Mouse (Mus musculus): ENCODE data around the gene Prrt1. TPM values are rescaled to one million over a fixed set of nuclear protein-coding genes. Genes with fewer than 3 reads are reported as not detected.

Prrt1 gene
- total and polyA plus RNA-seq, 3 experiments: 1.0 TPM; not detected in 2

- DNase-seq (ENCODE audit: low read depth, low spot score): no peak
- Histone ChIP-seq H3K9ac (ENCODE audit: control insufficient read depth, low read depth, low read length, poor library complexity, severe bottlenecking) (no peak overlapping the region), H3K4me1 (ENCODE audit: control insufficient read depth in 1 of 2, insufficient read depth in 2 of 2, low read length in 2 of 2) (peaks cover 0 to 23% of the 10 kb centered on the region in 2 experiments; a peak in 3 of 4 replicates), H3K79me2 (ENCODE audit: control insufficient read depth, insufficient read depth, low read length, poor library complexity) (no peaks in the 10 kb centered on the region), H3K36me3 (ENCODE audit: control insufficient read depth in 1 of 2, insufficient read depth in 2 of 2, low read length in 2 of 2) (peaks cover 0 to 3% of the 10 kb centered on the region in 2 experiments; a peak in 1 of 4 replicates), H3K27ac (ENCODE audit: control insufficient read depth, low read depth, low read length) (no peak overlapping the region), H3K9me3 (replicated peaks; ENCODE audit: insufficient read depth, low read length) (no peaks in the 10 kb centered on the region), H3K4me3 (ENCODE audit: control insufficient read depth in 1 of 2, insufficient read depth in 1 of 2, low read depth in 2 of 2, low read length in 2 of 2) (no peak overlapping the region), H3K27me3 (ENCODE audit: control insufficient read depth in 1 of 2, insufficient read depth in 2 of 2, low read length in 2 of 2) (no peaks in the 10 kb centered on the region)
- TF ChIP-seq ZC3H11A (IDR thresholded peaks at IDR 0.05; ENCODE audit: low read depth, low read length): no peak
Measured at GRCm38 (mm10) chr17:34662468-34662867, 33.1 kb downstream of the Prrt1 start.

- no peak overlapping the region for H3K4me3 ChIP-seq (ENCODE audit: control insufficient read depth in 1 of 2, insufficient read depth in 1 of 2, low read depth in 2 of 2, low read length in 2 of 2)
- no peaks in the 10 kb centered on the region for H3K27me3 ChIP-seq (ENCODE audit: control insufficient read depth in 1 of 2, insufficient read depth in 2 of 2, low read length in 2 of 2)
- TF ChIP-seq SMC3 (IDR thresholded peaks at IDR 0.05; ENCODE audit: low read depth, low read length): no peak
- TF ChIP-seq NRF1 (IDR thresholded peaks at IDR 0.05; ENCODE audit: insufficient read depth, low read depth, low read length, poor library complexity, severe bottlenecking): no peak
- TF ChIP-seq MYB (IDR thresholded peaks at IDR 0.05; ENCODE audit: low read depth, low read length): no peak
- no peak for TF ChIP-seq CHD2 (IDR thresholded peaks at IDR 0.05; ENCODE audit: low read length)
- TF ChIP-seq UBTF (IDR thresholded peaks at IDR 0.05; ENCODE audit: borderline replicate concordance, insufficient read depth, low read depth, low read length): no peak
- no peak for TF ChIP-seq GATA1 (IDR thresholded peaks at IDR 0.05; ENCODE audit: low read depth, low read length)
- TF ChIP-seq TCF12 (IDR thresholded peaks at IDR 0.05; ENCODE audit: low read depth, low read length): no peak
- no peak for TF ChIP-seq TBP (IDR thresholded peaks at IDR 0.05; ENCODE audit: low read depth, low read length)
- H3K79me2 ChIP-seq (ENCODE audit: control insufficient read depth, insufficient read depth, low read length, poor library complexity): no peaks in the 10 kb centered on the region
- H3K9me3 ChIP-seq (replicated peaks; ENCODE audit: insufficient read depth, low read length): no peaks in the 10 kb centered on the region
- peaks cover 0 to 23% of the 10 kb centered on the region in 2 experiments; a peak in 3 of 4 replicates for H3K4me1 ChIP-seq (ENCODE audit: control insufficient read depth in 1 of 2, insufficient read depth in 2 of 2, low read length in 2 of 2)
- peaks cover 0 to 3% of the 10 kb centered on the region in 2 experiments; a peak in 1 of 4 replicates for H3K36me3 ChIP-seq (ENCODE audit: control insufficient read depth in 1 of 2, insufficient read depth in 2 of 2, low read length in 2 of 2)
- no peak overlapping the region for H3K27ac ChIP-seq (ENCODE audit: control insufficient read depth, low read depth, low read length)
- no peak for DNase-seq (ENCODE audit: low read depth, low spot score)
- H3K9ac ChIP-seq (ENCODE audit: control insufficient read depth, low read depth, low read length, poor library complexity, severe bottlenecking): no peak overlapping the region
Measured at GRCm38 (mm10) chr17:34662978-34663377, 33.6 kb downstream of the Prrt1 start.

GRCm38 (mm10) chr17:34663558-34663957 lies 34.2 kb downstream of the Prrt1 start:
- Histone ChIP-seq H3K9ac (ENCODE audit: control insufficient read depth, low read depth, low read length, poor library complexity, severe bottlenecking) (no peak overlapping the region), H3K4me1 (ENCODE audit: control insufficient read depth in 1 of 2, insufficient read depth in 2 of 2, low read length in 2 of 2) (peaks cover 0 to 23% of the 10 kb centered on the region in 2 experiments; a peak in 3 of 4 replicates), H3K27ac (ENCODE audit: control insufficient read depth, low read depth, low read length) (no peak overlapping the region), H3K27me3 (ENCODE audit: control insufficient read depth in 1 of 2, insufficient read depth in 2 of 2, low read length in 2 of 2) (no peaks in the 10 kb centered on the region), H3K4me3 (ENCODE audit: control insufficient read depth in 1 of 2, insufficient read depth in 1 of 2, low read depth in 2 of 2, low read length in 2 of 2) (no peak overlapping the region), H3K9me3 (replicated peaks; ENCODE audit: insufficient read depth, low read length) (no peaks in the 10 kb centered on the region), H3K36me3 (ENCODE audit: control insufficient read depth in 1 of 2, insufficient read depth in 2 of 2, low read length in 2 of 2) (peaks cover 0 to 3% of the 10 kb centered on the region in 2 experiments; a peak in 1 of 4 replicates), H3K79me2 (ENCODE audit: control insufficient read depth, insufficient read depth, low read length, poor library complexity) (no peaks in the 10 kb centered on the region)
- TF ChIP-seq ELF1 (IDR thresholded peaks at IDR 0.05; ENCODE audit: low read depth, low read length) (no peak), POLR2A (IDR thresholded peaks at IDR 0.05; ENCODE audit: control insufficient read depth in 1 of 2, insufficient read depth in 1 of 2, low read depth in 1 of 2, low read length in 2 of 2, poor library complexity in 1 of 2) (no peak), HCFC1 (IDR thresholded peaks at IDR 0.05; ENCODE audit: low read depth, low read length) (no peak), ZKSCAN1 (IDR thresholded peaks at IDR 0.05; ENCODE audit: low read depth, low read length) (no peak), MYB (IDR thresholded peaks at IDR 0.05; ENCODE audit: low read depth, low read length) (no peak), MYC (IDR thresholded peaks at IDR 0.05; ENCODE audit: low read depth, low read length) (no peak), MAFK (IDR thresholded peaks at IDR 0.05; ENCODE audit: borderline replicate concordance, low read depth, low read length) (no peak), GABPA (IDR thresholded peaks at IDR 0.05; ENCODE audit: low read depth, low read length) (no peak)
- DNase-seq (ENCODE audit: low read depth, low spot score): no peak

All from MEL (cell line).